In the genomic region with DNA sequence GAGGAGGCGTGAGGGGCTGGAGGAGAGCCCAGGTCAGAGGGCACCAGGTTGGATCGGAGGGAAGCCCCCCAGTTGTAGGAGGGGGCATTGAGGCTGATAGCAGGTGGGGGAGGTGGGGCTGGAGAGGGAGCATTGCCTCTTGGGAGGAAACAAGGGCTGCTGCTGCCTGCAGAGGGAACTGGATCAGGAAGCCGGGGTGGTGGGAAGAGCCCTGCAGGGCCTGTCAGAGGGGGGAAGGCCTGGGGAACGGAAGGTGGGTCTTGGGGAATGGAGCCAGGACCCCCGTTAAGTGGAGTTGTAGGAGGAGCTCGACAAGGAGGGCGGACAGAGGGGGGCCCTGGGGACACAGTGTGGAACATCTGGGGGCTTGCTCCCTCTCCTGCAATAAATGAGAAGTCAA, we compare ENCODE assay signal across 10 mouse cellular contexts. TPM values are rescaled to one million over a fixed set of nuclear protein-coding genes. Genes with fewer than 3 reads are reported as not detected.
DNase-seq lines count a peak whose midpoint lies in the region; ATAC-seq and TF ChIP-seq lines count a peak whose summit lies in the region.
"Had no signal": no experiment of that assay in that cellular context is flagged by ENCODE, and none has a peak within 500 bp of the region (broad histone marks: within the 10 kb centered on the region; RNA-seq: fewer than 3 reads in every experiment).

No protein-coding gene starts in this region.

- H3K4me3 ChIP-seq in erythroblast, embryonic 14.5 days (replicated peaks): peak overlapping the region; percentile 82
- H3K4me3 ChIP-seq in stomach, embryonic 14.5 days (ENCODE audit: low read depth, low read length): no peak overlapping the region
- H3K4me3 ChIP-seq in stomach, postnatal 0 days (ENCODE audit: low read depth, low read length): no peak overlapping the region
- no peak overlapping the region for H3K4me3 ChIP-seq in liver, embryonic 12.5 days
- no peak overlapping the region for H3K4me3 ChIP-seq in thymus, adult 2 months (ENCODE audit: control insufficient read depth, insufficient read depth, low read length)
- H3K4me3 ChIP-seq: left cerebral cortex, adult 2 months had no signal

- peak overlapping the region; percentile 96; the same call in 1 of the 2 replicates for H3K4me2 ChIP-seq in stomach, embryonic 14.5 days (replicated peaks; ENCODE audit: low read depth, low read length)
- no peak overlapping the region for H3K4me2 ChIP-seq in stomach, postnatal 0 days (replicated peaks; ENCODE audit: low read depth)
- peak overlapping the region; percentile 95 for H3K4me2 ChIP-seq in liver, embryonic 12.5 days

- no peak for DNase-seq in stomach, postnatal 0 days (ENCODE audit: low spot score)
- no peak for DNase-seq in thymus, adult 2 months
- DNase-seq in ovary, adult 18-20 months (ENCODE audit: low spot score): no peak
- DNase-seq in kidney, postnatal 25 days: no peak

- TF ChIP-seq CTCF in stomach, postnatal 0 days (IDR thresholded peaks at IDR 0.05; ENCODE audit: low read depth): no peak
- no peak for TF ChIP-seq CTCF in thymus, adult 2 months (IDR thresholded peaks at IDR 0.05; ENCODE audit: borderline replicate concordance, control insufficient read depth, extremely low read depth, insufficient read depth, low read length, poor library complexity)

- no peak overlapping the region for H3K27ac ChIP-seq in stomach, embryonic 14.5 days (ENCODE audit: low read length)
- H3K27ac ChIP-seq in stomach, postnatal 0 days (replicated peaks): no peak overlapping the region
- H3K27ac ChIP-seq in liver, embryonic 12.5 days: 0 out of 2 replicates have a peak overlapping the region, but pooled peaks have one; percentile 36
- no peak overlapping the region for H3K27ac ChIP-seq in thymus, adult 2 months (ENCODE audit: control insufficient read depth, insufficient read depth, low read length)
- H3K27ac ChIP-seq: left cerebral cortex, adult 2 months had no signal

- H3K36me3 ChIP-seq in erythroblast, embryonic 14.5 days (ENCODE audit: control insufficient read depth): peaks cover 67% of the 10 kb centered on the region
- peaks cover 63% of the 10 kb centered on the region for H3K36me3 ChIP-seq in stomach, embryonic 14.5 days (ENCODE audit: control insufficient read depth, insufficient read depth, low read length)
- H3K36me3 ChIP-seq in stomach, postnatal 0 days (ENCODE audit: control insufficient read depth, insufficient read depth, low read length): peaks cover 42% of the 10 kb centered on the region
- peaks cover 65% of the 10 kb centered on the region for H3K36me3 ChIP-seq in liver, embryonic 12.5 days
- peaks cover 48% of the 10 kb centered on the region for H3K36me3 ChIP-seq in thymus, adult 2 months (ENCODE audit: control insufficient read depth, insufficient read depth, low read length)

- H3K9me3 ChIP-seq in erythroblast, embryonic 14.5 days (ENCODE audit: control insufficient read depth, low read length): no peaks in the 10 kb centered on the region
- H3K9me3 ChIP-seq in stomach, embryonic 14.5 days (ENCODE audit: control insufficient read depth, low read depth, low read length): no peaks in the 10 kb centered on the region
- no peaks in the 10 kb centered on the region for H3K9me3 ChIP-seq in stomach, postnatal 0 days (ENCODE audit: control insufficient read depth, low read length)
- no peaks in the 10 kb centered on the region for H3K9me3 ChIP-seq in liver, embryonic 12.5 days (replicated peaks)

- no peak overlapping the region; the same call in 1 of the 2 replicates for H3K9ac ChIP-seq in stomach, embryonic 14.5 days (replicated peaks; ENCODE audit: low read depth, low read length)
- no peak overlapping the region for H3K9ac ChIP-seq in stomach, postnatal 0 days (ENCODE audit: low read length)
- H3K9ac ChIP-seq in liver, embryonic 12.5 days: 0 out of 2 replicates have a peak overlapping the region, but pooled peaks have one; percentile 5

- no peak for TF ChIP-seq POLR2A in thymus, adult 2 months (IDR thresholded peaks at IDR 0.05; ENCODE audit: control insufficient read depth, extremely low read depth, insufficient read depth, low read length, poor library complexity)

- H3K4me1 ChIP-seq in erythroblast, embryonic 14.5 days (ENCODE audit: control insufficient read depth): peaks cover 53% of the 10 kb centered on the region
- H3K4me1 ChIP-seq in stomach, embryonic 14.5 days (ENCODE audit: control insufficient read depth, insufficient read depth, low read length): peaks cover 32% of the 10 kb centered on the region
- H3K4me1 ChIP-seq in stomach, postnatal 0 days (replicated peaks; ENCODE audit: control insufficient read depth, insufficient read depth): peaks cover 5% of the 10 kb centered on the region
- H3K4me1 ChIP-seq in liver, embryonic 12.5 days: peaks cover 43% of the 10 kb centered on the region
- H3K4me1 ChIP-seq in thymus, adult 2 months (replicated peaks; ENCODE audit: control insufficient read depth, insufficient read depth, low read length): peaks cover 22% of the 10 kb centered on the region

- no peak for TF ChIP-seq EP300 in stomach, postnatal 0 days (optimal IDR thresholded peaks at IDR 0.05)

- 65% methylated on average over 7 of the region's 7 CpGs for WGBS in stomach, embryonic 14.5 days
- WGBS in stomach, postnatal 0 days: 65% methylated on average over 6 of the region's 7 CpGs
- 80% methylated on average over 7 of the region's 7 CpGs for WGBS in liver, embryonic 12.5 days (ENCODE audit: insufficient replicate concordance)
- WGBS in thymus, adult 2 months: 92% methylated on average over 7 of the region's 7 CpGs

- no peaks in the 10 kb centered on the region for H3K27me3 ChIP-seq in erythroblast, embryonic 14.5 days (ENCODE audit: control insufficient read depth)
- no peaks in the 10 kb centered on the region for H3K27me3 ChIP-seq in stomach, embryonic 14.5 days (ENCODE audit: control insufficient read depth, insufficient read depth, low read length)
- no peaks in the 10 kb centered on the region for H3K27me3 ChIP-seq in stomach, postnatal 0 days (ENCODE audit: control insufficient read depth, insufficient read depth, low read length)
- no peaks in the 10 kb centered on the region for H3K27me3 ChIP-seq in liver, embryonic 12.5 days (replicated peaks)
- H3K27me3 ChIP-seq in thymus, adult 2 months (ENCODE audit: control insufficient read depth, insufficient read depth, low read length): no peaks in the 10 kb centered on the region

- ATAC-seq in erythroblast, adult 5-6 weeks (replicated peaks; ENCODE audit: low FRiP score, poor library complexity, severe bottlenecking): no peak
- no peak for ATAC-seq in stomach, embryonic 14.5 days (ENCODE audit: insufficient number of reproducible peaks, insufficient read depth, low FRiP score, low read depth)
- ATAC-seq in stomach, postnatal 0 days (ENCODE audit: low FRiP score, low TSS enrichment): no peak
- ATAC-seq in liver, embryonic 12.5 days: no peak
- ATAC-seq: activated CD4-positive, CD25-positive, alpha-beta regulatory T cell, adult 4 months had no signal

RNA-seq across cellular contexts. Expression of a gene that starts 2.6 kb away (rescaled TPM):
- 33.5 and 35.5 TPM in 2 replicates for polyA plus RNA-seq in erythroblast, embryonic 14.5 days (2012)
- 22.4 and 33.0 TPM in 2 replicates for total RNA-seq in erythroblast, adult 5-6 weeks (2015; ENCODE audit: low replicate concordance)
- 6.1 and 7.1 TPM in 2 replicates for total RNA-seq in erythroblast, adult 5-6 weeks (2017; ENCODE audit: low replicate concordance)
- 22.2 and 23.2 TPM in 2 replicates for polyA plus RNA-seq in stomach, embryonic 14.5 days (2014; fragmentation: Nextera tagmentation; extraction: Ambion mirVana)
- polyA plus RNA-seq in stomach, postnatal 0 days (2015; fragmentation: Nextera tagmentation; extraction: Ambion mirVana): 8.5 and 8.9 TPM in 2 replicates
- 8.5 and 9.8 TPM in 2 replicates for polyA plus RNA-seq in liver, embryonic 12.5 days (2016; fragmentation: Nextera tagmentation; extraction: Ambion mirVana)
- 124 and 151 TPM in 2 replicates for polyA plus RNA-seq in thymus, adult 2 months (2012; rRNA removed)

RNA-seq across cellular contexts. Expression of a gene that starts 20.0 kb away (rescaled TPM):
- polyA plus RNA-seq in erythroblast, embryonic 14.5 days (2012): 15.3 and 16.5 TPM in 2 replicates
- 32.5 and 59.1 TPM in 2 replicates for total RNA-seq in erythroblast, adult 5-6 weeks (2015; ENCODE audit: low replicate concordance)
- total RNA-seq in erythroblast, adult 5-6 weeks (2017; ENCODE audit: low replicate concordance): 73.0 and 77.9 TPM in 2 replicates
- polyA plus RNA-seq in stomach, embryonic 14.5 days (2014; fragmentation: Nextera tagmentation; extraction: Ambion mirVana): 161 and 177 TPM in 2 replicates
- 134 and 147 TPM in 2 replicates for polyA plus RNA-seq in stomach, postnatal 0 days (2015; fragmentation: Nextera tagmentation; extraction: Ambion mirVana)
- 95.5 and 96.1 TPM in 2 replicates for polyA plus RNA-seq in liver, embryonic 12.5 days (2016; fragmentation: Nextera tagmentation; extraction: Ambion mirVana)
- polyA plus RNA-seq in thymus, adult 2 months (2012; rRNA removed): 168 and 200 TPM in 2 replicates

RNA-seq across cellular contexts. Expression of a gene that starts 23.0 kb away (rescaled TPM):
- polyA plus RNA-seq in erythroblast, embryonic 14.5 days (2012): 0.01 and 0.03 TPM in 2 replicates
- total RNA-seq in erythroblast, adult 5-6 weeks (2015; ENCODE audit: low replicate concordance): 0.42 TPM in 1 of 2 replicates, not detected in the other
- under 0.01 TPM in 1 of 2 replicates, not detected in the other for total RNA-seq in erythroblast, adult 5-6 weeks (2017; ENCODE audit: low replicate concordance)
- polyA plus RNA-seq in stomach, embryonic 14.5 days (2014; fragmentation: Nextera tagmentation; extraction: Ambion mirVana): 7.7 and 7.8 TPM in 2 replicates
- polyA plus RNA-seq in stomach, postnatal 0 days (2015; fragmentation: Nextera tagmentation; extraction: Ambion mirVana): 2.2 and 2.3 TPM in 2 replicates
- 0.08 and 0.12 TPM in 2 replicates for polyA plus RNA-seq in liver, embryonic 12.5 days (2016; fragmentation: Nextera tagmentation; extraction: Ambion mirVana)
- polyA plus RNA-seq in thymus, adult 2 months (2012; rRNA removed): 1.2 and 1.5 TPM in 2 replicates

RNA-seq across cellular contexts. Expression of a gene that starts 25.4 kb away (rescaled TPM):
- polyA plus RNA-seq in erythroblast, embryonic 14.5 days (2012): 12.0 and 17.1 TPM in 2 replicates
- 35.1 and 38.8 TPM in 2 replicates for total RNA-seq in erythroblast, adult 5-6 weeks (2015; ENCODE audit: low replicate concordance)
- 43.5 and 45.6 TPM in 2 replicates for total RNA-seq in erythroblast, adult 5-6 weeks (2017; ENCODE audit: low replicate concordance)
- polyA plus RNA-seq in stomach, embryonic 14.5 days (2014; fragmentation: Nextera tagmentation; extraction: Ambion mirVana): 96.9 and 107 TPM in 2 replicates
- polyA plus RNA-seq in stomach, postnatal 0 days (2015; fragmentation: Nextera tagmentation; extraction: Ambion mirVana): 66.6 and 70.4 TPM in 2 replicates
- 192 and 193 TPM in 2 replicates for polyA plus RNA-seq in liver, embryonic 12.5 days (2016; fragmentation: Nextera tagmentation; extraction: Ambion mirVana)
- 65.8 and 77.2 TPM in 2 replicates for polyA plus RNA-seq in thymus, adult 2 months (2012; rRNA removed)

RNA-seq across cellular contexts. Expression of a gene that starts 35.6 kb away (rescaled TPM):
- polyA plus RNA-seq in erythroblast, embryonic 14.5 days (2012): 0.06 and 0.16 TPM in 2 replicates
- 19.9 and 21.1 TPM in 2 replicates for total RNA-seq in erythroblast, adult 5-6 weeks (2015; ENCODE audit: low replicate concordance)
- total RNA-seq in erythroblast, adult 5-6 weeks (2017; ENCODE audit: low replicate concordance): 14.6 and 18.7 TPM in 2 replicates
- 3.2 and 3.9 TPM in 2 replicates for polyA plus RNA-seq in stomach, embryonic 14.5 days (2014; fragmentation: Nextera tagmentation; extraction: Ambion mirVana)
- 5.2 and 5.7 TPM in 2 replicates for polyA plus RNA-seq in stomach, postnatal 0 days (2015; fragmentation: Nextera tagmentation; extraction: Ambion mirVana)
- polyA plus RNA-seq in liver, embryonic 12.5 days (2016; fragmentation: Nextera tagmentation; extraction: Ambion mirVana): 15.9 and 16.9 TPM in 2 replicates
- 105 and 111 TPM in 2 replicates for polyA plus RNA-seq in thymus, adult 2 months (2012; rRNA removed)
